Mouse (Mus musculus) gastrocnemius, postnatal 10 days (tissue): ENCODE measurements around the gene Hapln4. TPM values are rescaled to one million over a fixed set of nuclear protein-coding genes. Genes with fewer than 3 reads are reported as not detected.
"Not testable (repeated sequence)": the region's sequence is repeated elsewhere in the genome, so short reads cannot be mapped to it uniquely, and the experiment has no call there.

Source experiments
- DNase-seq: peaks from one replicate; pipeline ENCODE4 v3.0.0; 2021; ENCODE audit warnings: mixed read lengths
- long read RNA-seq, 2 experiments: library from polyadenylated mRNA; stranded (forward); transcript quantifications; one replicate each; pipeline ENCODE4 v2.0.0; 2021
- total RNA-seq, 2 experiments: library from RNA; stranded (reverse); gene quantifications; 2 replicates each; pipeline ENCODE4 v1.2.3; 2021

The Hapln4 gene
- under 1 TPM; 0.07 to 0.36 TPM for total RNA-seq
- long read RNA-seq, experiment 1, partial matches to known transcripts = 1 of 1 reads
- long read RNA-seq, experiment 1, other reads (novel, unspliced or antisense) = 0 of 1 reads
- long read RNA-seq, experiment 2 = 0 reads

- DNase-seq = peak; percentile 31
Measured at GRCm38 (mm10) chr8:70083285-70083684, at the start of gene Hapln4. TSS of gene Hapln4 (plus strand) at chr8:70083457.

GRCm38 (mm10) chr8:70037994-70038393 lies 45.3 kb upstream of the Hapln4 start:
- no peak for DNase-seq

GRCm38 (mm10) chr8:70041885-70042546 lies 41.2 kb upstream of the Hapln4 start:
- no peak for DNase-seq

- peak; percentile 97 for DNase-seq
Measured at GRCm38 (mm10) chr8:70042583-70043455, 40.4 kb upstream of the Hapln4 start, which contains the start of the genes Mau2 and Sugp1. TSS of gene Mau2 (minus strand) at chr8:70042734. TSS of gene Sugp1 (plus strand) at chr8:70042813.

GRCm38 (mm10) chr8:70043996-70044395 lies 39.3 kb upstream of the Hapln4 start:
- DNase-seq = no peak

- DNase-seq = no peak
Measured at GRCm38 (mm10) chr8:70049662-70050061, 33.6 kb upstream of the Hapln4 start.

GRCm38 (mm10) chr8:70050434-70050833 lies 32.8 kb upstream of the Hapln4 start:
- DNase-seq = not testable (repeated sequence)

- no peak for DNase-seq
Measured at GRCm38 (mm10) chr8:70057721-70058120, 25.5 kb upstream of the Hapln4 start.

- no peak for DNase-seq
Measured at GRCm38 (mm10) chr8:70071836-70072440, 11.3 kb upstream of the Hapln4 start.

- peak; percentile 33 for DNase-seq
Measured at GRCm38 (mm10) chr8:70072441-70073069, 10.7 kb upstream of the Hapln4 start, which contains the start of gene Tm6sf2. TSS of gene Tm6sf2 (plus strand) at chr8:70072924.

- no peak for DNase-seq
Measured at GRCm38 (mm10) chr8:70073120-70073519, 10.1 kb upstream of the Hapln4 start.

GRCm38 (mm10) chr8:70073682-70074081 lies 9.6 kb upstream of the Hapln4 start:
- no peak for DNase-seq

GRCm38 (mm10) chr8:70081976-70082375 lies 1.3 kb upstream of the Hapln4 start:
- no peak for DNase-seq

GRCm38 (mm10) chr8:70084191-70085065 lies 1.2 kb downstream of the Hapln4 start:
- no peak for DNase-seq

GRCm38 (mm10) chr8:70086151-70086550 lies 2.9 kb downstream of the Hapln4 start:
- DNase-seq = no peak

GRCm38 (mm10) chr8:70087237-70087636 lies 4.0 kb downstream of the Hapln4 start:
- no peak for DNase-seq

- DNase-seq = peak; percentile 38
Measured at GRCm38 (mm10) chr8:70087836-70088650, 4.8 kb downstream of the Hapln4 start.

- no peak for DNase-seq
Measured at GRCm38 (mm10) chr8:70089296-70089960, 6.2 kb downstream of the Hapln4 start.

GRCm38 (mm10) chr8:70092786-70093185 lies 9.5 kb downstream of the Hapln4 start:
- DNase-seq = no peak

- DNase-seq = no peak
Measured at GRCm38 (mm10) chr8:70099276-70099675, 16.0 kb downstream of the Hapln4 start.
